Mouse (Mus musculus) erythroblast, embryonic 14.5 days (primary cell): ENCODE data around the gene Gm36079.
"Not testable (repeated sequence)": the region's sequence is repeated elsewhere in the genome, so short reads cannot be mapped to it uniquely, and the experiment has no call there.

Experiments used
- GATA1 ChIP-seq: IDR thresholded peaks from 2 replicates; pipeline ENCODE4 v1.6.1; 2012; ENCODE audit warnings: low read length, inconsistent platforms, mixed read lengths
- TAL1 ChIP-seq: IDR thresholded peaks from 3 replicates; pipeline ENCODE4 v1.6.1; 2012; ENCODE audit warnings: low read length, inconsistent platforms, mixed read lengths

- TF ChIP-seq TAL1, GATA1: not testable (repeated sequence)
Measured at GRCm38 (mm10) chr13:120027368-120027767, 557 bp upstream of the Gm36079 start.
